Mouse (Mus musculus) erythroid progenitor cell, adult 5-6 weeks (primary cell): ENCODE measurements around the gene Ralgapa2. TPM values are rescaled to one million over a fixed set of nuclear protein-coding genes. Genes with fewer than 3 reads are reported as not detected.
"Not testable (repeated sequence)": the region's sequence is repeated elsewhere in the genome, so short reads cannot be mapped to it uniquely, and the experiment has no call there.

Experiments used
- ATAC-seq: replicated peaks from 2 replicates; pipeline ENCODE4 v1.8.0; 2016; ENCODE audit warnings: moderate number of reproducible peaks, mild to moderate bottlenecking, moderate TSS enrichment, inconsistent platforms; ENCODE audit not compliant: poor library complexity, low FRiP score, severe bottlenecking
- total RNA-seq, 2 experiments: library from RNA; stranded (forward) in 1 of 2; stranded (reverse) in 1 of 2; fragments of 150-400 nt in 1 of 2; fragments of 186-747, 209-891 nt in 1 of 2; gene quantifications; 2 replicates each; pipeline versions ENCODE4 v1.2.3 to v1.2.4; 2015 to 2017; ENCODE audit warnings: low replicate concordance in 2 of 2

The Ralgapa2 gene
- total RNA-seq, 2 experiments from 2014 or later: 23.8 to 33.1 TPM

- ATAC-seq: no peak
Observed at GRCm38 (mm10) chr2:146500067-146500466, 12.1 kb downstream of the Ralgapa2 start.

DNA sequence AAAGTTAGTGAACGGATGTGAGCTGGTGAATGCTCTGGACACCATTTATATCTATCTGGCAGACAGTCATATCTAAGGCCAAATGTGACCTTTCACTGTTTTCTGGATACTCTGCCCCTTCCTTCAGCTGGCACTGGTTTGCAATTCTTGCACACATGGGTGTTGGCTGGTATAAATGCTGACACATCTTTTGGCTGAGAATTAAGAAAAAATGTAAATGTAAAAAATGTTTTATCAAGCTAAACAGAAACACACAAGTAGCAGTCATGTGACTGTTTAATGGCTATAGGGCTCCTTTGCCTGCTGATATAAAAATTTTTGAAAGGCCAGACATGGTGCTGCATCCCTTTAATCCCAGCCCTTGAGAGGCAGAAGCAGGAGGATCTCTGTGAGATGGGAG, 13.0 kb downstream of the Ralgapa2 start:
- ATAC-seq: peak; percentile 62

- peak; percentile 63 for ATAC-seq
Observed at GRCm38 (mm10) chr2:146498298-146498697, 13.8 kb downstream of the Ralgapa2 start.

DNA sequence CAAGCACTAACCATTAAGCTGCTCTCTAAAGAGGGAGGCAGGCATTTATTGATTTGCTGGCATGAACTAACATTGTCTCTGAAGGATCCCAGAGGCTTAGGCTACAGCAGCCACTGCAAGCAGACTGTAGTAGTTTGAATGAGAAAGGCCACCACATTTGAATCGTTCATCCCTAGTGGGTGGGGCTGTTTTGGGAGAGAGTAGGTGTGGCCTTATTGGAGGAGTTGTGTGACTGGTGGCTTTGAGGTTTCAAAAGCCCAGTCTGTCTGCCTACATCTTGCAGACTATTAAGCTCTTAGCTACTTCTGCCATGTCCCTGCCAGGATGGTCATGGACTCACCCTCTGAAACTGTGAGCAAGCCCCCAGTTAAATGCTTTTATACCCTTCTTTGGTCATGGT, 15.1 kb downstream of the Ralgapa2 start:
- ATAC-seq: peak; percentile 70

- no peak for ATAC-seq
Observed at GRCm38 (mm10) chr2:146495781-146496180, 16.4 kb downstream of the Ralgapa2 start.

GRCm38 (mm10) chr2:146493354-146493946, 18.7 kb downstream of the Ralgapa2 start:
- no peak for ATAC-seq

DNA sequence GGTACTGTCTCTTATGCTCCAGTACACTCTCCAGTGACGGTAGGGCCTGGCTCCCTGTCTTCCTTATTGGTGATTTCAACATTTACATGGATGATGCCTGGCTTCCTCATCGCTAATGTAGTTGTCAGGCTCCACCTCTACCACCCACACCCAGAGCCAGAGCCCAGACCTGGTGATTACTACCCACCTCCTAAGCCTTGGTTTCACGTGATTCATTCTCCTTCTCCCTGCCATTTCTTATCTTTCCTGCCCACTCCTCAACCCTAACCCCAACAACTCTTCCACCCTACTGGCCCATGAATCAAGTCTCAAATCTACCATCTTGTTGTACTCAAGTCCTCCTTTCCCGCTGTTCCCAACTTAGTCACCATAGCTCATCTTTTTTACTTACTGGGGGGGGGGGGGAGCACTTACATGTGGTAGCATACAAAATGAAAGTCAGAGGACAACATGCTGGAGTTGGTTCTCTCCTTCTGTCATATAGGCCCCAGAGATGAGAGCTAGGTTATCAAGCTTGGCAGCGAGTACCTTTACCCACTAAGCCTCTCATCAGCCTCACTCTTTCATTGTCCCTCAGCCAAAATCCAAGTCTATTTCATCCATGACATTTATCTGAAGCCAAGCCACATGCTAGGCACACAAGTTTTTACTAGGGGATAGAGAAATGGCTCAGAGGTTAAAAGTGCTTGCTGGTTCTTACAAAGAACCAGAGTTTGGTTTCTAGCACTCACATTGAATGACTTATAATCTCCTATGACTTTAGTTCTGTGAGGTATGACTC, 20.1 kb downstream of the Ralgapa2 start:
- ATAC-seq: no peak

DNA sequence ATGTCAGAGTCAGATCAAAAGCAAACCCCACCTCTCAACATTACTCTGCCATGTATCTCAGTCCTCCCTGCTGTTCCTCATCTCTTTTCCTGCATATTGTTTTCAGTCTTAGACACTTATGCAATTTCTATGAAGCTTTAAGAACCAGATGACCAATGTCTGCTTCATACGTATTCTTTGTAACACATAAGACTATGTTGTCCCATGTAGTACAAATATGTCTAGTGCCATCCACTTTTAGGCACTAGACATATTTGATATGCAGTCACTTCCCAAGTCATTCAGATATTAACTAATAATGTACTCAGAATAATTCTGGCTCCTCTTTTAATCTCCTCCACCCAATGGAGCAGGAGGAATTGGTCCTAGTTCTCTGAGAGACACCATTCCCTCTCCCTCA, 21.2 kb downstream of the Ralgapa2 start:
- no peak for ATAC-seq

- no peak for ATAC-seq
Observed at GRCm38 (mm10) chr2:146488291-146488690, 23.9 kb downstream of the Ralgapa2 start.

DNA sequence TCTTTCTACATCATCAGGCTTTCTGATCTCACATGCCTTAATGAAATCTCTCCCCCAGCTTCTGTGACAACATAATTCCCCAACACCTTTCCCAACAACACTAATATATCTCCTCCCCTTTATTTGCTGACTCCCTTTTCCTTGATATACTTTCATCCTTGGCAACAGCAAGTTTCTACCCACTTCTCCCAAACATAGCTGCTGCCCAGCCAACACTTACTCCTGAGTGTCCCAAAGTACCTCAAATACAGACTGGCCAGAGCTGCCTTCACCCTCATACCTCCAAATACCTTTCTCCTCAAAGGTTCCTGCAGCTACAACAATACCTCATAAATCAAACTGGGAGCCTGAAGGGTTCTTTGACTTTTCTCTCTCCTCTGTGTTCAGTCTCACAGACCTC, 29.3 kb downstream of the Ralgapa2 start:
- ATAC-seq: no peak

DNA sequence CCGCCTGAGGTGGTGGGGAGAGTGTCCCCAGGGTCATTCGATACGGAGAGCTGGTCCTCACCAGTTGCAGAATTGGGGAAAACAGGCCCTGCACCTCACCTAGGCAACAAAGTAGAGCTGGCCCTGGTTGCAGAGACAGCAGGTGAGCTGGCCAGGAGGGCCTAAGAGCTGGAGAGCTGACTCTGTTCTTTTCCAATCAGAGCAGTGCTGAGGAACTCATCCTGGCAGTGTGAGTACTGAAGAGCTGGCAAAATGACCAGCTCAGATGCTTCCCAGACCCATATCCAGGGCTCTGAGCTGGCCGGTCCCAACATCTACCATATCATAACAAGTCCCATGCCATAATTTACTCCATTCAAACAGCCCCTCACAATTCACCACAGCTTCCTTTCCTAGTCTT, 34.7 kb downstream of the Ralgapa2 start:
- ATAC-seq: no peak

- no peak for ATAC-seq
Observed at GRCm38 (mm10) chr2:146476428-146476972, 35.6 kb downstream of the Ralgapa2 start.

DNA sequence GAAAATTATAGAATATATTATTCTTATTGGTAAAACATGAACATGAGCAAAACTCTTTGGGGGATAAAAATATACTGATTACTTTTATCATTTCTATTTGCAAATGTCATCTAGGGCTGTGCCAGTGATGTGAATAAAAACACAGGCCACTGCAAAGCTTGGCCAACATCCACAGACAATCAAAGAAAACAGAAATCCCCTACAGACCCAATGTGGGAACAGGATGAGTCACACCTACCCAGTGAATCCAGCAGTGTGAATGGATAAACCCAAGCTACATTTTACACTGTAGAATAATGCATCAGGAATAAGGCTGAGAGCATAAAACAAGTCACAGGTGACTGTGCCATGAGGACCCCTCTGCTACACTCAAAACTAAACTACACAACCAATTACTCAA, 36.1 kb downstream of the Ralgapa2 start:
- no peak for ATAC-seq

DNA sequence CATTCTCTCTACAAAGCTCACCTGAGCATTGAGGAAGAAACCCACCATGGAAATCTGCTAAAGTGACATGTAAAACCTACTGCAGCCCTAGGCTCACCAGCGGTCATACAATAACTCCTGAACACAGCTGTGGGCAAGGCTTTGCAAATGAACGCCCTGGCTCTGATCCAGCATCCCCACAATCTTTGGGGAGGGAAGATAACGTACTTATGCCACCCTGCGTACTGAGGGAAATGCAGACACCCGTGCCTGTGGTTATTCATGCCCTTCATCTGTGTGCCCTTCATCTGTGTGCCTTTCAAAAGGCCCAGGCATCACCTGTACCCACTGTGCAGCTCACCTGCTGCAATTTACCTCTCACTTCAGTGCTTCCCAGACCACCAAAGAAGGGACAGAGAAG, 41.2 kb downstream of the Ralgapa2 start:
- peak; percentile 76 for ATAC-seq

DNA sequence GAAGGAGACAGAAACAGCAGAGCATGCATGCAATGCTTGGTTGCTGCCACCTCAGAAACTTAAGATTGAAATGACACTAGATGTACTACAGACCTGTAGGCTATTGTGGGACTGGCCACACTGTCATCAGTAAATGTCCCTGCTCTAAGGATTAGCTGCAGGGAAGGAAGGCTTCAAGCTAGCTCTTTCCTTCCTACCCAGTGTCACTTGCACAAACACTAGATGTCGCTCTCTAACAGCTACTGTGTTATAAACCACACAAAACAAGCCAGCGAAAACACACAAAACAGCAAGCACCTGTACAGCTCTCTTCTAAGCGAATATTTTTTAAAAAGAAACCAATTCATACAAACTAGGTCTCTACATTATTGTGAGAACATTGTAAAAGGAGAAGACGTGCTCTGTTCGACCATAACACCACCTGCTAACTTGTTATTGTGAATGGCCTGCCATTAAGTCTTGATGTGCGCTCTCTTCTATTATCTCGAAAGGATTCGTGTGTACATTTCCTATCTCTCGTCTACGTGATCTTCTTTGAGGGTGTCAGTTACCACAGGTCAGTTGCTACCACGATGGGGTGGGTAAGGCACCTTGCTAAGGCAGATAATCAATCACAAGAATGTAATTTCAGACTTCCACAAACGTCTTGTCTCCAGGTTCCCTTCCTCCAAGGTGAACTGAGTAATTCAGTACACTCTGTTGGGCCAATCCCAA, 42.3 kb downstream of the Ralgapa2 start:
- peak; percentile 68 for ATAC-seq

GRCm38 (mm10) chr2:146468898-146469297, 43.2 kb downstream of the Ralgapa2 start:
- no peak for ATAC-seq

GRCm38 (mm10) chr2:146468016-146468415, 44.1 kb downstream of the Ralgapa2 start:
- ATAC-seq: no peak

DNA sequence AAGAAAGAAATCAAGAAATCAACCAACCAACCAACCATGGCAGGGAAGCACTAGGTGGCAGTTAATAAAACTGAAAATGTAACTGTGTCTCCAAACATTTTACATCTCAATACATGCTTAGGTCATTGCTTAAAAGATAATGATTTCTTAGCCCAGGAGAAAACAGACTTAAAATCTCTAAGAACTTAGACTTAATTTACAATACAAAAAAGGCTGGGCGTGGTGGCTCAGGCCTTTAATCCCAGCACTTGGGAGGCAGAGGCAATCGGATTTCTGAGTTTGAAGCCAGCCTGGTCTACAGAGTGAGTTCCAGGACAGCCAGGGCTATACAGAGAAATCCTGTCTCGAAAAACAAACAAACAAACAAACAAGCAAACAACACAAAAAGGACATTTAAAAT, 45.3 kb downstream of the Ralgapa2 start:
- ATAC-seq: not testable (repeated sequence)

DNA sequence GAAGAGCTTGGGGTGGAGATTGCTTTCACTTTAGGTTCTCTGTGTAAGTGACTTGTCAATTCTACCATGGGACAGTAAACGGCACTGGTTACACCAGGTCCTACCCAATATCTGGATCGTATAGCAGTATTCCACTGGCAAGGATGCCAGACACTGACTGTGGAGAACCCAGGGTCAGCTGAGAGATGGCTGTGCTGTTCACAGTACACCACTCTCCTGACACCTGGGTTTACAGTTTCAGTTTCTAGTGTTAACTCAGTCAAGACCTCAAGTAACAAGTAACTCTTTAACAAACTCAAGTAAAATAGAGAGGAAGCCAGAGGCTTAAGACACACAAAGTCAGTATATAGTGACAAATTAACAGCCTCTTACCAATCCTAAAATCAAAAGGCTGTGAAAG, 54.6 kb downstream of the Ralgapa2 start:
- ATAC-seq: no peak

GRCm38 (mm10) chr2:146456612-146457011, 55.5 kb downstream of the Ralgapa2 start:
- no peak for ATAC-seq

GRCm38 (mm10) chr2:146456062-146456461, 56.1 kb downstream of the Ralgapa2 start:
- ATAC-seq: no peak
